Mouse (Mus musculus): ENCODE data around the gene Xylb.

Gene Xylb

DNA sequence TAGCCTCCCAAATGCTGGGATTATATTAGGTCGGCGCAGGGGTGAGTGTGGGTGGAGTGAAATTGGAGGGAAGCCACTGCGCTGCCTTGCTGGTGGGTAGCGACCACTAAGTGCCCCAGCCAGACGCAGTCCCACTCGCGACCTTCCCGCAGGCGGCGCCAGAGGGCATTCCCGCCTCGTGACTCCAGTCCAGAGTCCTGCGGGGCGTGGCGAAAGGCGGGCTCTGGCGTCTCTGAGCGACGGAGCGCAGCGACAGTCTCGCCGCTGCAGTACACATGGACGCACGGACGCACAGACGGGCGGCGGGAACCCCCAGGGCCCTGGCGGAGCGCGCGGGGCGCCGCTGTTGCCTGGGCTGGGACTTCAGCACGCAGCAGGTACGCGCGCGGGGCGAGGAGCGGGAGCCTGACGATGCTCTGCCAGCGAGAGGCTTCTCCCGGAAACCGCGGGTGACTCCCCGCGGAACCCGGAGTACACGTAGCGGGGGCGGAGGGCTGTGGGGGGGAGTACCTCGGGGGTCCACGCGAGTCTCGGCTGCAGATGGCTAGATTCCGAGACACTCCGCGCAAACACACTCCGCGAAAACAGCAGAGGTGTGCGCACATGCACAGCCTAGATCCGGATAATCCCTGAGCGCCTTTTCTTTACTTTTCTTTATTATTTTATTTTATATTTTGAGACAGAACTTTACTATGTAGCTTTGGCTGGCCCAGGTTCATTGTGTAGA is at the start of gene Xylb:
Xylb (plus strand) TSS at position 51 of the 727 bp plus-strand sequence.
- peak; percentile 66 for DNase-seq (ENCODE audit: extremely low read depth, low read depth)

- no peak for DNase-seq (ENCODE audit: extremely low read depth, low read depth)
These were observed 48.1 kb upstream of the Xylb start for GRCm38 (mm10) chr9:119309067-119309466.

DNA sequence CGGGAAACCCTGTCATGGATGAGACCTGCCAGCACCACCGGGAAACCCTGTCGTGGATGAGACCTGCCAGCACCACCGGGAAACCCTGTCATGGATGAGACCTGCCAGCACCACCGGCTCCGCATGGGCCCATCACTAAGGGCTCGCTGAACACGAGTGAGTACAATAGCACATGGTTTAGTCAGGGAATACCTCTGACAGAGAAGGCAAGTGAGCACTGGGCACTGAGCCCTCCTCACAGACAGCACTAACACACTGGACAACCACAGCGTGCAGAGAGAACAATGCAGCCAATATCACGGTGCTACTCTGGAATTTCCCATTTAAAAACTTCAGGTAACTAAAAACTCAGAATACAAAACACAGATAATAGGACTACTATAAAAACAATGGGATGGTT is 44.1 kb upstream of the Xylb start:
- DNase-seq (ENCODE audit: extremely low read depth, low read depth) = no peak

DNA sequence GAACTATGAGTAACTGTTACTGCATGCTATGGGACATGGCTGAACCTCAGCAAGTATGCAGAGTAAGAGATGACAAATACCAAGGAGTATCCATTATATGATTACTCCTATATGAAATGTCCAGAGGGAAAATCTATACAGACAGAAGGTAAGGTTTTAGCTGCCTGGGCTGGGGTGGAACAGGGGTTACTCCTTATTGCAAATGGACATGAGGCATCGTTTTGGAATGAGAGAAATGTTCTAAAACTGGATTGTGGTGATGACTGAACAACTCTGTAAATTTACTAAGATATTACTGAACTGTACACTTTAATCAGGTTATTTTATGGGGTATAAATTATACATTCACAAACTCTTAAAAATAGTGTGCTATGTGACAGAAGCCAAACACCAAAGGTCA is 38.3 kb upstream of the Xylb start:
- no peak for DNase-seq (ENCODE audit: extremely low read depth, low read depth)

- no peak for DNase-seq (ENCODE audit: extremely low read depth, low read depth)
These were observed 36.7 kb upstream of the Xylb start for GRCm38 (mm10) chr9:119320446-119320845.

DNA sequence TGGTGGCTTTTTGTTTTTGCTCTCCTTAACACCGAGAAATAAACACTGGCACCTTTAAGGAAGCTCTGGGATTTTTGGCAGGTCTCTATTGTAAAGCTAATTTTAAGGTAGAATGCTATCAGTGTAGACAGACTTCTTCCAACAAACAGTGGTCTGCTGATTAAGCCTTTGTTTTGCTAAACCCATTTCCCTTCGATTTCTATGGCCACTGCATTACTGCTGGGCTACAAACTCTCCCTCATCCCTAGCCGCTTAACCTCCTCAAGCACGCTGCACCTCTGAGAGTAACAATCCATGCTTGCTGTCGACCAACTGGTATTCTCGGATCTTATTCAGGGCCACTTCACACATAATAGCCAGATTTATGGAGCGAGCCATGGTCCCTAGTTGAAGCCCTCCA is 36.2 kb upstream of the Xylb start:
- DNase-seq (ENCODE audit: extremely low read depth, low read depth) = no peak

- no peak for DNase-seq (ENCODE audit: extremely low read depth, low read depth)
These were observed 35.6 kb upstream of the Xylb start for GRCm38 (mm10) chr9:119321392-119322229.

GRCm38 (mm10) chr9:119322289-119323259 is 34.6 kb upstream of the Xylb start, which contains the start of gene Oxsr1:
Gene Oxsr1, minus strand, starts transcription at chr9:119322427.
- DNase-seq (ENCODE audit: extremely low read depth, low read depth) = peak; percentile 99

DNA sequence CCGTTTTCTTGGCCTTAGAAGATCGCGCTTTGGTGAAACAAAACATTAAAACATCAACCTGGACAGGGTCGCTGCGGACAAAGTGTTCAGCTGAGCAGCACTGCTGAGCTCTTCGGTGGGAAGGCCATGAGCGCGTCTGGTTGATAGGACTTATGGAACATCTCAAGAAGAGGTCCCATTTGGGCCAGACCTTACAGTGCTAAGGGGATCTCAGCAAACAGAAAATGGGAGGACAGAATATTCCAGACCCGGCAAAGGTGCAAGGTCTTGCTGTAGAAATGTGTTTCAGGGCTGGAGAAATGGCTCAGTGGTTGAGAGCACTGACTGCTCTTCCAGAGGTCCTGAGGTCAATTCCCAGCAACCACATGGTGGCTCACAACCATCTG is 33.9 kb upstream of the Xylb start:
- no peak for DNase-seq (ENCODE audit: extremely low read depth, low read depth)

DNA sequence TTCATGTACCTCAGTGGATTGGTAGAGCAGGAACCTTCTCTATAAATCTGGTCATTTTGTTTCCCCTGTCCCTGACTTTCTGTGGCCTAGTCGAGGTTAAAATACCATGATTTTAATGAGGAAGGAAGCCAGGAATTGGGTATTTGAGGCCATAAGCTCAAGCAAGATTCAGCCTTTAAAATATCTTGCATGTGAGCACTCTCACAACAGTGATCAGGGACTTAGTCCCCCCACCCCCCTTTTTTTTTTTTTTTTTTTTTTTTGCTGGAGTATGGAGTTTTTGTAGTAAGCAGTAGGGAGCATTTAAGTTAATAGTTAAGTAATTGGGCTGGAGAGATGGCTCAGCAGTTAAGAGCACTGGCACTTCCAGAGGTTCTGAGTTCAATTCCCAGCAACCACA is 33.1 kb upstream of the Xylb start:
- DNase-seq (ENCODE audit: extremely low read depth, low read depth) = no peak

GRCm38 (mm10) chr9:119328488-119328887 is 28.7 kb upstream of the Xylb start:
- DNase-seq (ENCODE audit: extremely low read depth, low read depth) = peak; percentile 96

- DNase-seq (ENCODE audit: extremely low read depth, low read depth) = no peak
These were observed 26.8 kb upstream of the Xylb start for GRCm38 (mm10) chr9:119330186-119330963.

DNA sequence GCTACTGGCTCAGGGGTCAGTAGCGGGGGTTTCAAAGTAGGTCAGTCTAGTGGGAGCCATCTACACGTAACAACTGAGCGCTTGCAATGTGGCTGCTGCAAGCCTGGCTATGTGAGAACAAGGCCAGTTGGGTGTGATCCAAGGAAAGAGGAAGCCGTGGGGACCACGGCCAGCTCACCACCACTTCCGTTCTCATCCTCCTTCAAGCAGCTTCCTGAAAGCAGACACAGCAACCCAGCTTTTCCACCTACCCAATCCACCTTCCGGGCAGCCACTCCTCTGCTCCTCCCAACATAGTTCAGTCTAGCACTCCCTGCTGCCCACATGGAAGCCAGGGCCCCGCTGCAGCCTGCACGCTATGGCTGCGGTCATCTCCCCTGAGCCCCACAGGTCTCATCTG is 22.9 kb upstream of the Xylb start:
- peak; percentile 84 for DNase-seq (ENCODE audit: extremely low read depth, low read depth)

DNA sequence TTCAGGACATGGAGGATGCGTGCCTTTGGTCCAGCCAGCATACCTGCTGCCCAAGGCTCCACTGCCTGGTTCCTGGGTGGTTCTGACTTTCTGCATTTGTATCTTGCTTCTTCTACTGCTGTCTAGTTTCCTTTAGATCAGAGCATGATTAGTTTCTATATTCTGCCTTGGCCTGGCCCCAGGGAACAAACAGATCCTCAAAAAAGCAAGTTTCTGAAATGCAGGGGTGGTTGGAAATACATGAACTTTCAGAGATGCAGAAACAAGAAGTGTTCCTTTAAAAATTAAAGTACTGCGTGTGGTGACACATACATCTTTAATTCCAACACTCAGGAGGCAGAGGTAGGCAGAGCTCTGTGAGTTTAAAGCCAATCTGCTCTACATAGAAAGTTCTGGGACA is 22.3 kb upstream of the Xylb start:
- DNase-seq (ENCODE audit: extremely low read depth, low read depth) = no peak

DNA sequence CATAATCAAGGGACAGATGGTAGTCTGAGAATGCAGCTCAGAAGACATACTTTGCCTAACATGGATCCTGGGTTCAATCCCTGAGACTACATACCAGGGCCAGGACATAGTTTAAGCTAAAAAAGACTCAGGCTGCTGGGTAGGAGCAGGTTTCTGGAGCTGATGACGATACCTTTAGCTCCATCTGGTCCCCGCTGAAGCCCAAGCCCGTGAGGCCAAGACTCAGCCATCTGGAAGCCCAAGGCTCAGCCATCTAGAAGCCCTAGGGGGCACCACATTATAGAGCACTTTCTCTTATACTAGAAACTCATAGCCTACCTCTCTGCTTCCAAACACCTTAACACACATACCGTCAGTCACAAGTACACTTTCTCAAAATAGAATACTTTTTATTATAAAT is 21.6 kb upstream of the Xylb start:
- DNase-seq (ENCODE audit: extremely low read depth, low read depth) = no peak

GRCm38 (mm10) chr9:119337842-119338241 is 19.3 kb upstream of the Xylb start:
- no peak for DNase-seq (ENCODE audit: extremely low read depth, low read depth)

GRCm38 (mm10) chr9:119338350-119338749 is 18.8 kb upstream of the Xylb start:
- no peak for DNase-seq (ENCODE audit: extremely low read depth, low read depth)

DNA sequence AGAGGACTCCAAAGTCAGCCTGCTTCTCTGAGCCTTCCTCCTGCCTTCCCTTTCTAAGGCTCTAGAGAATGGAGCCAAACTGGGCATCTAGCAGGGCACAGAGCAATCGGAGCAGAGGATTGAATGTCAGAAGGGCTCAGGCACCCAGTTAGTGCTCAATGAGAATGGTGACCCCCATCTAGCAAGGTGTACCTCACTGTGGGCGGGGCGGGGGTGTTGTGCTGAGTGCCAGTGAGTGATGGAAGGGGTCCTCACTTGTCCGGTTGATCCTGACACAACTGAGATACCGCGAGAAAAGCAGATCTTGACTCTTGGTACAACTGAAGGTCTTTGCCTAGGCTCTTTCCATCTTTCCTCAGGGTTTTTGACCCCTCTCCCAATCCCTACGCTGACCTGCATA is 18.1 kb upstream of the Xylb start:
- DNase-seq (ENCODE audit: extremely low read depth, low read depth) = no peak

GRCm38 (mm10) chr9:119339558-119340211 is 17.5 kb upstream of the Xylb start, which contains the start of gene Acaa1a:
Gene Acaa1a, plus strand, starts transcription at chr9:119339676.
- peak; percentile 82 for DNase-seq (ENCODE audit: extremely low read depth, low read depth)

- no peak for DNase-seq (ENCODE audit: extremely low read depth, low read depth)
These were observed 17.0 kb upstream of the Xylb start for GRCm38 (mm10) chr9:119340212-119340580.

All from MEL-GATA-1-ER (cell line).